Comparison of ENCODE assay signal across 13 mouse cellular contexts in the genomic region with DNA sequence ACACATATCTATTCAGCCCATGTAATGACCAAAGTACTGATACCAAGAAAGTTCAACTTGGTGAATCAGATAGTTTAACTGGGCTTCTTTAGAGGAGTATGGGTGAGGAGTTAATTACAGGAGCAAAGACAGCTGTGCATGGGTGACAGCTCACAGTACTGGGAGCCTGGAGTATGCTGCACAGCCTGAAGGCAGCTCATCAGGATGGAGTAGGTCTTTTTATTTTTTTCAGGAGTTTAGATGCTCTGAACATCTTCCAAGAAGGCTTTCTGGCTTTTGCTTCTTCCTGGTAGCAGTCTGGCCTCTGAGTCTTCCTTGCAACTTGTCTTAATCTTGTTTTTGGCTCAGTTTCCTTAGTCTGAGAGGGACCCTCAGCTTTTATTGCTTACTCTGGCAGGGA. TPM values are rescaled to one million over a fixed set of nuclear protein-coding genes. Genes with fewer than 3 reads are reported as not detected.
"Had no signal": no experiment of that assay in that cellular context is flagged by ENCODE, and none has a peak within 500 bp of the region (broad histone marks: within the 10 kb centered on the region; RNA-seq: fewer than 3 reads in every experiment).

No protein-coding gene starts in this region.

- H3K9me3 ChIP-seq: hindbrain, embryonic 10.5 days; limb, embryonic 15.5 days; liver, embryonic 12.5 days; midbrain, embryonic 15.5 days; neural tube, embryonic 12.5 days had no signal

- DNase-seq: kidney, adult 11 months; layer of hippocampus, adult 9-11 months; layer of hippocampus, postnatal 36 days; spleen, adult 18-20 months; thymus, adult 18-20 months; thymus, postnatal 14 days had no signal

- H3K36me3 ChIP-seq: hindbrain, embryonic 10.5 days; limb, embryonic 15.5 days; liver, embryonic 12.5 days; midbrain, embryonic 15.5 days; neural tube, embryonic 12.5 days had no signal

- H3K4me2 ChIP-seq: hindbrain, embryonic 14.5 days; limb, embryonic 15.5 days; liver, embryonic 12.5 days; midbrain, embryonic 15.5 days; neural tube, embryonic 12.5 days had no signal

- H3K4me3 ChIP-seq: hindbrain, embryonic 10.5 days; limb, embryonic 15.5 days; liver, embryonic 12.5 days; midbrain, embryonic 15.5 days; neural tube, embryonic 12.5 days had no signal

- ATAC-seq: liver, embryonic 12.5 days; midbrain, embryonic 15.5 days had no signal

- H3K27me3 ChIP-seq: limb, embryonic 15.5 days; liver, embryonic 12.5 days; midbrain, embryonic 15.5 days; neural tube, embryonic 12.5 days had no signal

- H3K9ac ChIP-seq: hindbrain, embryonic 14.5 days; limb, embryonic 15.5 days; liver, embryonic 12.5 days; midbrain, embryonic 15.5 days; neural tube, embryonic 12.5 days had no signal

- H3K27ac ChIP-seq: hindbrain, embryonic 10.5 days; hindbrain, embryonic 14.5 days; limb, embryonic 15.5 days; liver, embryonic 12.5 days; midbrain, embryonic 15.5 days; neural tube, embryonic 12.5 days had no signal

- H3K4me1 ChIP-seq: limb, embryonic 15.5 days; neural tube, embryonic 12.5 days had no signal

RNA-seq across cellular contexts. Expression of a gene that starts 37.3 kb away (rescaled TPM):
- polyA plus RNA-seq: hindbrain, embryonic 10.5 days; limb, embryonic 11.5 days; liver, embryonic 12.5 days had no signal
